Mouse (Mus musculus): Measurements from ENCODE around the gene Sfxn2. TPM values are rescaled to one million over a fixed set of nuclear protein-coding genes. Genes with fewer than 3 reads are reported as not detected.
"Not testable (repeated sequence)": the region's sequence is repeated elsewhere in the genome, so short reads cannot be mapped to it uniquely, and the experiment has no call there.

Sfxn2 gene
- total RNA-seq, 2 experiments from 2014 or later = 0.98 to 19.3 TPM

- ATAC-seq (replicated peaks; ENCODE audit: low FRiP score, poor library complexity, severe bottlenecking) = peak; percentile 62; the same call in 1 of the 2 replicates
These were observed 35.0 kb upstream of the Sfxn2 start for GRCm38 (mm10) chr19:46538213-46538612.

- no peak for ATAC-seq (replicated peaks; ENCODE audit: low FRiP score, poor library complexity, severe bottlenecking)
These were observed 30.4 kb upstream of the Sfxn2 start for GRCm38 (mm10) chr19:46542750-46543149.

GRCm38 (mm10) chr19:46547565-46547964 lies 25.6 kb upstream of the Sfxn2 start:
- no peak for ATAC-seq (replicated peaks; ENCODE audit: low FRiP score, poor library complexity, severe bottlenecking)

GRCm38 (mm10) chr19:46548110-46548509 lies 25.1 kb upstream of the Sfxn2 start:
- ATAC-seq (replicated peaks; ENCODE audit: low FRiP score, poor library complexity, severe bottlenecking) = no peak

- no peak for ATAC-seq (replicated peaks; ENCODE audit: low FRiP score, poor library complexity, severe bottlenecking)
These were observed 22.8 kb upstream of the Sfxn2 start for GRCm38 (mm10) chr19:46550385-46550784.

- no peak for ATAC-seq (replicated peaks; ENCODE audit: low FRiP score, poor library complexity, severe bottlenecking)
These were observed 20.7 kb upstream of the Sfxn2 start for GRCm38 (mm10) chr19:46552496-46552895.

GRCm38 (mm10) chr19:46553541-46553955 lies 19.6 kb upstream of the Sfxn2 start:
- ATAC-seq (replicated peaks; ENCODE audit: low FRiP score, poor library complexity, severe bottlenecking) = peak; percentile 92

- no peak for ATAC-seq (replicated peaks; ENCODE audit: low FRiP score, poor library complexity, severe bottlenecking)
These were observed 15.2 kb upstream of the Sfxn2 start for GRCm38 (mm10) chr19:46558009-46558408.

- no peak for ATAC-seq (replicated peaks; ENCODE audit: low FRiP score, poor library complexity, severe bottlenecking)
These were observed 14.5 kb upstream of the Sfxn2 start for GRCm38 (mm10) chr19:46558631-46559030.

- peak; percentile 85 for ATAC-seq (replicated peaks; ENCODE audit: low FRiP score, poor library complexity, severe bottlenecking)
These were observed 11.0 kb upstream of the Sfxn2 start for GRCm38 (mm10) chr19:46562132-46562531.

- ATAC-seq (replicated peaks; ENCODE audit: low FRiP score, poor library complexity, severe bottlenecking) = no peak
These were observed 10.3 kb upstream of the Sfxn2 start for GRCm38 (mm10) chr19:46562581-46563515.

- no peak for ATAC-seq (replicated peaks; ENCODE audit: low FRiP score, poor library complexity, severe bottlenecking)
These were observed 9.6 kb upstream of the Sfxn2 start for GRCm38 (mm10) chr19:46563603-46564002.

GRCm38 (mm10) chr19:46564043-46564462 lies 9.1 kb upstream of the Sfxn2 start:
- ATAC-seq (replicated peaks; ENCODE audit: low FRiP score, poor library complexity, severe bottlenecking) = no peak

GRCm38 (mm10) chr19:46571211-46571877 lies 1.8 kb upstream of the Sfxn2 start:
- not testable (repeated sequence) for ATAC-seq (replicated peaks; ENCODE audit: low FRiP score, poor library complexity, severe bottlenecking)

- ATAC-seq (replicated peaks; ENCODE audit: low FRiP score, poor library complexity, severe bottlenecking) = no peak
These were observed 1.3 kb upstream of the Sfxn2 start for GRCm38 (mm10) chr19:46571878-46572244.

GRCm38 (mm10) chr19:46572548-46572947 lies 617 bp upstream of the Sfxn2 start:
- ATAC-seq (replicated peaks; ENCODE audit: low FRiP score, poor library complexity, severe bottlenecking) = peak; percentile 46

- no peak for ATAC-seq (replicated peaks; ENCODE audit: low FRiP score, poor library complexity, severe bottlenecking)
These were observed 825 bp downstream of the Sfxn2 start for GRCm38 (mm10) chr19:46573990-46574389.

- ATAC-seq (replicated peaks; ENCODE audit: low FRiP score, poor library complexity, severe bottlenecking) = no peak
These were observed 2.0 kb downstream of the Sfxn2 start for GRCm38 (mm10) chr19:46575196-46575595.

- peak; percentile 87 for ATAC-seq (replicated peaks; ENCODE audit: low FRiP score, poor library complexity, severe bottlenecking)
These were observed 14.8 kb downstream of the Sfxn2 start for GRCm38 (mm10) chr19:46587823-46588508.

GRCm38 (mm10) chr19:46591575-46591974 lies 18.4 kb downstream of the Sfxn2 start:
- ATAC-seq (replicated peaks; ENCODE audit: low FRiP score, poor library complexity, severe bottlenecking) = no peak
